Mouse (Mus musculus) liver, postnatal 0 days (tissue): ENCODE measurements around the gene Fpr1. TPM values are rescaled to one million over a fixed set of nuclear protein-coding genes. Genes with fewer than 3 reads are reported as not detected.
A peak's percentile ranks its signal among the peaks of the same experiment; 100 is the strongest.

ENCODE experiments used
- ATAC-seq: fragments of 200-750 bp; cut with Nextera tagmentation; 2 replicates; pipeline ENCODE4 v1.8.0; 2017; ENCODE audit warnings: mild to moderate bottlenecking, moderate library complexity
- DNase-seq: peaks from one replicate; pipeline ENCODE4 v3.0.0-alpha.2; 2016
- H3K27ac ChIP-seq: fragments of 300-500 bp; sonication (generic); 2 replicates; pipeline ENCODE4 v1.5.1; 2014; ENCODE audit warnings: antibody characterized with exemption, moderate library complexity, mild to moderate bottlenecking, low read depth
- H3K27me3 ChIP-seq: fragments of 300-500 bp; sonication (generic); 2 replicates; pipeline ENCODE4 v1.6.1; 2014; ENCODE audit warnings: low read length, control low read depth, mixed read lengths; ENCODE audit not compliant: insufficient read depth
- H3K36me3 ChIP-seq: fragments of 300-500 bp; sonication (generic); replicated peaks from 2 replicates; pipeline ENCODE4 v1.6.1; 2014; ENCODE audit warnings: mild to moderate bottlenecking, control low read depth, low read length, moderate library complexity, mixed read lengths; ENCODE audit not compliant: insufficient read depth
- H3K4me1 ChIP-seq: fragments of 300-500 bp; sonication (generic); 2 replicates; pipeline ENCODE4 v1.6.1; 2014; ENCODE audit warnings: antibody characterized with exemption, mild to moderate bottlenecking, control low read depth; ENCODE audit not compliant: insufficient read depth
- H3K4me2 ChIP-seq: fragments of 300-500 bp; sonication (generic); 2 replicates; pipeline ENCODE4 v1.6.1; 2014; ENCODE audit warnings: low read depth, mild to moderate bottlenecking, low read length, moderate library complexity, mixed read lengths
- H3K4me3 ChIP-seq: fragments of 300-500 bp; sonication (generic); 2 replicates; pipeline ENCODE4 v1.5.1; 2014; ENCODE audit warnings: low read depth, low read length
- H3K9ac ChIP-seq: fragments of 300-500 bp; sonication (generic); replicated peaks from 2 replicates; pipeline ENCODE4 v1.6.1; 2014; ENCODE audit warnings: mild to moderate bottlenecking, moderate library complexity
- H3K9me3 ChIP-seq: fragments of 300-500 bp; sonication (generic); 2 replicates; pipeline ENCODE4 v1.6.1; 2016; ENCODE audit warnings: mild to moderate bottlenecking, control low read depth, low read length, mixed read lengths
- CTCF ChIP-seq: sonication (generic); IDR thresholded peaks from 2 replicates; pipeline ENCODE4 v1.5.1; 2016; ENCODE audit warnings: antibody characterized with exemption, low read depth
- EP300 ChIP-seq: IDR thresholded peaks from 2 replicates; pipeline ENCODE4 v1.6.1; 2016; ENCODE audit warnings: antibody characterized with exemption, low read depth, mild to moderate bottlenecking
- WGBS: fragments of 180-500 bp; shearing (Covaris S2); extraction: QIAGEN DNeasy Blood & Tissue Kit; methylation state at CpG from one replicate; pipeline ENCODE4 v1.1.7; 2014; ENCODE audit not compliant: insufficient replicate concordance; 5-methylcytosine and 5-hydroxymethylcytosine counted together
- microRNA counts: library from miRNA; unstranded; fragments of <30 nt; microRNA quantifications from one replicate; lab custom pipeline; 2015
- microRNA-seq: library from miRNA; unstranded; fragments of <30 nt; microRNA quantifications from one replicate; pipeline ENCODE4, GENCODE M21; 2016
- polyA plus RNA-seq: library from polyadenylated mRNA; unstranded; fragments of >200 nt; fragmentation: Nextera tagmentation; extraction: Ambion mirVana; gene quantifications from 2 replicates; pipeline ENCODE4 v1.2.1, GENCODE M21; 2015

Gene Fpr1
- polyA plus RNA-seq, 1 experiment from 2014 or later = 13.7 TPM

GRCm38 (mm10) chr17:17827658-17828190 is 56.0 kb downstream of the Fpr1 start:
- H3K4me1 ChIP-seq = 0 out of 2 replicates have a peak, but pooled peaks cover 5% of the 10 kb centered on the region
- peak; percentile 48 for ATAC-seq
- peak; percentile 53 for DNase-seq
- H3K36me3 ChIP-seq = no peaks in the 10 kb centered on the region
- H3K4me3 ChIP-seq = peak overlapping the region; percentile 70
- TF ChIP-seq CTCF = no peak
- TF ChIP-seq EP300 = no peak
- peak overlapping the region; percentile 66 for H3K9ac ChIP-seq
- H3K27me3 ChIP-seq = peaks cover 11% of the 10 kb centered on the region; the same call in 1 of the 2 replicates
- peak overlapping the region; percentile 77 for H3K4me2 ChIP-seq
- WGBS = 5% methylated on average over 12 of the region's 13 CpGs
- peak overlapping the region; percentile 83 for H3K27ac ChIP-seq
- no peaks in the 10 kb centered on the region for H3K9me3 ChIP-seq

- peak within 1 kb of the TSS; percentile 70 for H3K4me3 ChIP-seq
- no peaks in the 10 kb centered on the region for H3K9me3 ChIP-seq
- no peaks in the 10 kb centered on the region for H3K36me3 ChIP-seq
- H3K4me2 ChIP-seq = peak within 1 kb of the TSS; percentile 77
- WGBS = under 1% methylated on average over 36 of the region's 42 CpGs
- ATAC-seq = peak; percentile 78
- peak within 1 kb of the TSS; percentile 66 for H3K9ac ChIP-seq
- 0 out of 2 replicates have a peak, but pooled peaks cover 5% of the 10 kb centered on the region for H3K4me1 ChIP-seq
- DNase-seq = peak; percentile 81
- H3K27ac ChIP-seq = peak within 1 kb of the TSS; percentile 83
- no peak for TF ChIP-seq CTCF
- peaks cover 11% of the 10 kb centered on the region; the same call in 1 of the 2 replicates for H3K27me3 ChIP-seq
Observed at GRCm38 (mm10) chr17:17826751-17827657, 56.7 kb downstream of the Fpr1 start, which contains the start of gene Spaca6. Gene Spaca6, plus strand, starts transcription at chr17:17827158.

MicroRNA genes within 50 kb of the gene (microRNA counts, 519-probe panel; counts per million panel counts)
- microRNA mmu-let-7e (lab: Ali Mortazavi, UCI) = 7,383 counts per million, percentile 87 among the panel's probes with 10 or more counts
- 2,359 counts per million, percentile 21 among the panel's probes with 10 or more counts for microRNA mmu-miR-125a-3p (lab: Ali Mortazavi, UCI)
- 7,875 counts per million, percentile 91 among the panel's probes with 10 or more counts for microRNA mmu-miR-125a-5p (lab: Ali Mortazavi, UCI)
- 6,110 counts per million, percentile 72 among the panel's probes with 10 or more counts for microRNA mmu-miR-99b (lab: Ali Mortazavi, UCI)

Small RNAs within 50 kb of the gene (microRNA-seq; reads per million reads assigned to microRNA genes)
- gene Gm25927 (not detected), gene Mir125a (3,060 reads per million, percentile 83 among the genes with 10 or more reads in this experiment), gene Mir99b (13,991 reads per million, percentile 94 among the genes with 10 or more reads in this experiment), gene Mirlet7e (not detected)

Other genes starting within 250 kb of the Fpr1 start
- gene Vmn2r90, start 180.2 kb downstream of the Fpr1 start, polyA plus RNA-seq = not detected in 2 replicates
- 2.1 and 3.1 TPM in 2 replicates for gene Spaca6, start 56.8 kb downstream of the Fpr1 start, polyA plus RNA-seq
- gene Has1, start 28.7 kb downstream of the Fpr1 start, polyA plus RNA-seq = 0.08 and 0.09 TPM in 2 replicates
- gene Fpr2, start 3.9 kb upstream of the Fpr1 start, polyA plus RNA-seq = 9.3 and 10.3 TPM in 2 replicates
- gene Fpr3, start 3.9 kb upstream of the Fpr1 start, polyA plus RNA-seq = not detected in 2 replicates
- gene Fpr-rs4, start 137.8 kb upstream of the Fpr1 start, polyA plus RNA-seq = not detected in 2 replicates
- gene Vmn2r124, start 165.5 kb upstream of the Fpr1 start, polyA plus RNA-seq = not detected in 2 replicates
- gene Vmn2r91, start 201.1 kb upstream of the Fpr1 start, polyA plus RNA-seq = not detected in 2 replicates